Mouse (Mus musculus): ENCODE data around the gene Spata31d1d. TPM values are rescaled to one million over a fixed set of nuclear protein-coding genes. Genes with fewer than 3 reads are reported as not detected.

Gene Spata31d1d
- polyA plus RNA-seq, 1 experiment from 2014 or later, result not detected

DNA sequence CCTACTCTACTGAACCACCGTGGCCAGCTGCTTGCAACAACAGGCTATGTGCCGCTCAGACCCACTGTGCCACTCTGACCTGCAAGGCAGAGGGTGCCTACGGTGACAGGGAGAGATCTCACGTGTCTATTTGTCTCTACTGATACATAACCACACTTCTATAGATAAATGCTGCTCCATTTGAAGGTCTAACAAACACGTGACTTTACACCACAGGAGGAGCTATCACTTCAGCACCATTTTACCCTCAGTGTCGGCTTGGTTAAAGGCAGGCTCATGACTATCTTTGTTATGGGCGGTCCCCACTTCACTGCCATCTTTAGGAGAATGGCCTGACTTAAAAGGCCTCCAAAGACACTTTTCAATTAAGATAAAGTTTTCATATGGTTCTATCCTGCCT is 48.9 kb downstream of the Spata31d1d start:
- no peak for DNase-seq (ENCODE audit: low spot score)
- Histone ChIP-seq H3K36me3 (ENCODE audit: control insufficient read depth, insufficient read depth, low read length) (no peaks in the 10 kb centered on the region), H3K4me2 (ENCODE audit: low read depth, low read length, severe bottlenecking) (no peak overlapping the region), H3K27ac (ENCODE audit: low read depth, low read length) (no peak overlapping the region), H3K9me3 (ENCODE audit: control insufficient read depth, low read length) (no peaks in the 10 kb centered on the region), H3K4me3 (ENCODE audit: low read depth, low read length) (no peak overlapping the region), H3K9ac (ENCODE audit: low read length) (no peak overlapping the region), H3K4me1 (replicated peaks; ENCODE audit: control insufficient read depth, insufficient read depth, low read length) (no peaks in the 10 kb centered on the region), H3K27me3 (ENCODE audit: control insufficient read depth, insufficient read depth, low read length) (no peaks in the 10 kb centered on the region)
- WGBS, result 28% methylated on average over 7 of the region's 7 CpGs
- no peak for ATAC-seq (replicated peaks; ENCODE audit: low FRiP score)

DNA sequence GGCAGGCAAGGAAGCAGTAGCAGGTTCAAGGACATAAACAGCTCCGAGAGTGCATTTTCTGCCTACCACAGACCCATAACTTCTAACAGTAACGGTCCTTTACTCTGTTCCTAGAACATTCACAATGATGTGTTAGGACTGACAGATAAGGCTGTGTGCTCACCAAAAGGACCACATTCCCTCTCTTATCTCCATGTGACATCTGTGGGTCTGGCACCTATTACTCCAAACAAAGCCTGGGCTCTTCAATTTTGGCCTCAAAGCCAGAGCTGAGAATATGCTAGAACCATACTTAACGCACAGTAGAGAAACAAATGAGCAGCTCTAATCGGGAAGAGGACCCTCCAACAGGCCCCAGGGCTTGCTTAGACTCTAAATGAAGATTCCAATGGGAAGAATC is 51.6 kb downstream of the Spata31d1d start:
- ATAC-seq (replicated peaks; ENCODE audit: low FRiP score) (no peak), DNase-seq (ENCODE audit: low spot score) (no peak)
- no peaks in the 10 kb centered on the region for H3K4me1 ChIP-seq (replicated peaks; ENCODE audit: control insufficient read depth, insufficient read depth, low read length)
- H3K4me3 ChIP-seq (ENCODE audit: low read depth, low read length), result no peak overlapping the region
- no peaks in the 10 kb centered on the region for H3K36me3 ChIP-seq (ENCODE audit: control insufficient read depth, insufficient read depth, low read length)
- no peak overlapping the region for H3K9ac ChIP-seq (ENCODE audit: low read length)
- WGBS, result 76% methylated on average over 4 of the region's 4 CpGs
- H3K27me3 ChIP-seq (ENCODE audit: control insufficient read depth, insufficient read depth, low read length), result no peaks in the 10 kb centered on the region
- no peaks in the 10 kb centered on the region for H3K9me3 ChIP-seq (ENCODE audit: control insufficient read depth, low read length)
- no peak overlapping the region for H3K4me2 ChIP-seq (ENCODE audit: low read depth, low read length, severe bottlenecking)
- no peak overlapping the region for H3K27ac ChIP-seq (ENCODE audit: low read depth, low read length)

DNA sequence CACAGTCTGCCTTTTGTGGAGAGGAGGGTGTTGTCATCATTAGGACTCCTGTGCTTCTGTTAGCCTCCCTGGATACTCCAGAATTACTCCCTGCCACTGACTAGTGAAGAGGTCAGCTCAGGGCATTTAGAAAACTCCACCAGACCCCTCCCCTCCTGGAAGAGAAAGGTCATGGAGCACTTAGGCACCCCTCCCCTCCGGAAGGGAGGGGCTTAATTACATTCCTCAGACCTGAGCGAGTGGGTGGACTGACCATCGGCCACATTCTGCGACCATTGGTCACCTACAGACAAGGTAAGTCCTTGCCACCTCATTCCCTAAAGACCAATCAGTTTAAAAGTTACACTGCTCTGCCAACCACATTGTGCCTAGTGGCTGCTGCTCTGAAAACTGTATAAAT is 52.2 kb downstream of the Spata31d1d start:
- H3K27ac ChIP-seq (ENCODE audit: low read depth, low read length), result no peak overlapping the region
- WGBS, result 66% methylated on average over 4 of the region's 4 CpGs
- no peaks in the 10 kb centered on the region for H3K36me3 ChIP-seq (ENCODE audit: control insufficient read depth, insufficient read depth, low read length)
- no peak for DNase-seq (ENCODE audit: low spot score)
- no peaks in the 10 kb centered on the region for H3K27me3 ChIP-seq (ENCODE audit: control insufficient read depth, insufficient read depth, low read length)
- H3K9me3 ChIP-seq (ENCODE audit: control insufficient read depth, low read length), result no peaks in the 10 kb centered on the region
- no peak overlapping the region for H3K9ac ChIP-seq (ENCODE audit: low read length)
- H3K4me2 ChIP-seq (ENCODE audit: low read depth, low read length, severe bottlenecking), result no peak overlapping the region
- H3K4me3 ChIP-seq (ENCODE audit: low read depth, low read length), result no peak overlapping the region
- no peaks in the 10 kb centered on the region for H3K4me1 ChIP-seq (replicated peaks; ENCODE audit: control insufficient read depth, insufficient read depth, low read length)
- no peak for ATAC-seq (replicated peaks; ENCODE audit: low FRiP score)

DNA sequence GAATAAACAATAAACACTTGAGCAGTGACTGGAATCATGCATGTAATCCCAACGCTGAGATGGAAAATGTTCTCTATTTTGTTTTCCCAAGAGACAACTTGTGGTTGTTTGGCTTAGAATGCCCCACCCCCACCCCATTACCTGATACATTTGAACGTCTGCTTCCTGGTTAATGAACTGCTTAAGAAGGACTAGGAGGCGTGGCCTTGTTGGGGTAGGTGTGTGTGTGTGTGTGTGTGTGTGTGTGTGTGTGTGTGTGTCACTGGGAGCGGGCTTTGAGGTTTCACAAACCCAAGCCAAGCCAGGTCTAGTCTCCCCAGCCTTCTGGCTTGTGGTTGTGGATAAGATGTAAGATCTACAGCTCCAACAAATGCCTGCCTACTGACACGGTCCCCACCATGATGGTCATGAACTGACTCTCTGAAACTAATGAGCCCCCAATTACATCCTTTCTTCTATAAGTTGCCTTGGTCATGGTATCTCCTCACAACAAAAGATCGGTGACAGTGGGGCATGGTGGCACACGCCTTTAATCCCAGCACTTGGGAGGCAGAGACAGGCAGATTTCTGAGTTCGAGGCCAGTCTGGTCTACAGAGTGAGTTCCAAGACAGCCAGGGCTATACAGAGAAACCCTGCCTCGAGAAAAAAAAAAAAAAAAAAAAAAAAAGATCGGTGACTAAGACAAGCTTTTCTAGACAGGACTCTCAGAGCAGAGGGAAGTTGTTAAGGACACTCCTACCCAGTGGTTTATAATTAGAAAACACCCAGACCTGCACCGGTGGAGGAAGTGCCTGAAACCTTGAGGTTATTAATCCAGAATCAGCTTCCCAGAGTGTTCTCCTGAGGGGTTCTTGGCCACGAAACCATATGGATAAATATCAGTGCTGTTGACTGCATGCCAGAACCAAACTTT is 55.0 kb downstream of the Spata31d1d start:
- Histone ChIP-seq H3K4me2 (ENCODE audit: low read depth, low read length, severe bottlenecking) (no peak overlapping the region), H3K9ac (ENCODE audit: low read length) (no peak overlapping the region), H3K27ac (ENCODE audit: low read depth, low read length) (no peak overlapping the region), H3K27me3 (ENCODE audit: control insufficient read depth, insufficient read depth, low read length) (no peaks in the 10 kb centered on the region), H3K4me3 (ENCODE audit: low read depth, low read length) (peak overlapping the region; percentile 72; the same call in 1 of the 2 replicates), H3K4me1 (replicated peaks; ENCODE audit: control insufficient read depth, insufficient read depth, low read length) (peaks cover 8% of the 10 kb centered on the region), H3K9me3 (ENCODE audit: control insufficient read depth, low read length) (no peaks in the 10 kb centered on the region), H3K36me3 (ENCODE audit: control insufficient read depth, insufficient read depth, low read length) (no peaks in the 10 kb centered on the region)
- ATAC-seq (replicated peaks; ENCODE audit: low FRiP score), result no peak
- DNase-seq (ENCODE audit: low spot score), result no peak
- WGBS, result 84% methylated on average over 12 of the region's 12 CpGs

Other genes starting within 250 kb of the Spata31d1d start
- gene Agtpbp1, start 146.5 kb downstream of the Spata31d1d start, polyA plus RNA-seq (2014; fragmentation: Nextera tagmentation; extraction: Ambion mirVana), result 20.4 and 21.0 TPM in 2 replicates
- gene Naa35, start 146.5 kb downstream of the Spata31d1d start, polyA plus RNA-seq (2014; fragmentation: Nextera tagmentation; extraction: Ambion mirVana), result 102 TPM in 2 replicates
- gene Golm1, start 55.9 kb downstream of the Spata31d1d start, polyA plus RNA-seq (2014; fragmentation: Nextera tagmentation; extraction: Ambion mirVana), result 131 and 133 TPM in 2 replicates
- gene 4921517D22Rik, start 37.6 kb downstream of the Spata31d1d start, polyA plus RNA-seq (2014; fragmentation: Nextera tagmentation; extraction: Ambion mirVana), result not detected in 2 replicates
- not detected in 2 replicates for gene Spata31d1a, start 21.4 kb downstream of the Spata31d1d start, polyA plus RNA-seq (2014; fragmentation: Nextera tagmentation; extraction: Ambion mirVana)
- gene Spata31d1b, start 19.5 kb downstream of the Spata31d1d start, polyA plus RNA-seq (2014; fragmentation: Nextera tagmentation; extraction: Ambion mirVana), result not detected in 2 replicates
- gene 1700014D04Rik, start 15.0 kb upstream of the Spata31d1d start, polyA plus RNA-seq (2014; fragmentation: Nextera tagmentation; extraction: Ambion mirVana), result 0.16 TPM in 1 of 2 replicates, not detected in the other
- gene Isca1, start 38.1 kb upstream of the Spata31d1d start, polyA plus RNA-seq (2014; fragmentation: Nextera tagmentation; extraction: Ambion mirVana), result 113 and 116 TPM in 2 replicates
- not detected in 2 replicates for gene Gm49354, start 50.5 kb upstream of the Spata31d1d start, polyA plus RNA-seq (2014; fragmentation: Nextera tagmentation; extraction: Ambion mirVana)
- 46.4 and 55.5 TPM in 2 replicates for gene Tut7, start 91.4 kb upstream of the Spata31d1d start, polyA plus RNA-seq (2014; fragmentation: Nextera tagmentation; extraction: Ambion mirVana)

Data from forebrain, embryonic 11.5 days (tissue).